Mouse (Mus musculus) gastrocnemius, adult 18-20 months (tissue): Measurements from ENCODE around the gene Tmem210. TPM values are rescaled to one million over a fixed set of nuclear protein-coding genes. Genes with fewer than 3 reads are reported as not detected.

ENCODE experiments used
- DNase-seq: peaks from one replicate; pipeline ENCODE4 v3.0.0; 2021; ENCODE audit warnings: low spot score
- total RNA-seq, 2 experiments: library from RNA; stranded (reverse); gene quantifications; 2 replicates each; pipeline ENCODE4 v1.2.3; 2021

Tmem210 gene
- total RNA-seq, 2 experiments from 2014 or later, result not detected

DNA sequence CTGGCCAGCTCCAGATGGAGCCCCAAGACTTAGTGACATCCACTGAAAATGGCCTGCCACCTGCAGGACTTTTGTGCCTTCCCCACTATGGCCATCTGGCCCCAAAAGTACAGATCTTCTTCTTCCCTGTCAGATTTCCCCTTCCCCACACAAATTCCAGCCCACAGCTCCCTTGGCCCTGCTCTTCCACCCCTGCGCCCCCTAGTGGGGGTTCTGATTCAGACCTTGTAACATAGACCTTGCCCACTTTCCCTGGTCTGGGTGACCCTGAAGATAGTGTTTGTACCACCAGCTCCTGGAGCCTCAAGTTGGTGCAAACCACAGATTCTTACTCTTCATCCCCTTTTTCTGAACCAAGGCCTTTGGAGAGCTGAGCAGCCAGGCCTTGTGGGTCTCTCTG is 4.9 kb downstream of the Tmem210 start:
- peak; percentile 75 for DNase-seq

DNA sequence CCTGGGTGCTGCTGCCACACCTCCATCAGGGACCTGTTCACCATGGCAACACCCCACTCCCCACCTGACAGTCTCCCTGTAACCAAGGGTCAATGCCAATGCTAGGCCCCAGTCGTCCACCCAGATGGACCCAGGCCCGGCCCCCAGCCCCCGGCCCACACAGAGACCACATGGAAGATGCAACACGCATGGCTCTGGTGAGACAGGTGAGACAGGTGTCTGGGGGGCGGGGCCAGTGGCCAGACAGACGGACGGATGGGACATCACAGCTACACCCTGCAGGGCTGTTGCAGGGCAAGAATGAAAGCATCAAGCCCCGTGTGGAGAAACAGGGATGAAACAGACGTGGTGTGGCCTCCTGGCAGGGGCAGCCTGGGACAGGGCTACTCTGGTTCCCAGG is 5.8 kb downstream of the Tmem210 start:
- no peak for DNase-seq

- no peak for DNase-seq
These were observed 9.1 kb downstream of the Tmem210 start for GRCm38 (mm10) chr2:25297093-25297492.

GRCm38 (mm10) chr2:25298046-25298445 is 10.1 kb downstream of the Tmem210 start:
- DNase-seq, result no peak

- no peak for DNase-seq
These were observed 15.5 kb downstream of the Tmem210 start for GRCm38 (mm10) chr2:25303452-25303851.

DNA sequence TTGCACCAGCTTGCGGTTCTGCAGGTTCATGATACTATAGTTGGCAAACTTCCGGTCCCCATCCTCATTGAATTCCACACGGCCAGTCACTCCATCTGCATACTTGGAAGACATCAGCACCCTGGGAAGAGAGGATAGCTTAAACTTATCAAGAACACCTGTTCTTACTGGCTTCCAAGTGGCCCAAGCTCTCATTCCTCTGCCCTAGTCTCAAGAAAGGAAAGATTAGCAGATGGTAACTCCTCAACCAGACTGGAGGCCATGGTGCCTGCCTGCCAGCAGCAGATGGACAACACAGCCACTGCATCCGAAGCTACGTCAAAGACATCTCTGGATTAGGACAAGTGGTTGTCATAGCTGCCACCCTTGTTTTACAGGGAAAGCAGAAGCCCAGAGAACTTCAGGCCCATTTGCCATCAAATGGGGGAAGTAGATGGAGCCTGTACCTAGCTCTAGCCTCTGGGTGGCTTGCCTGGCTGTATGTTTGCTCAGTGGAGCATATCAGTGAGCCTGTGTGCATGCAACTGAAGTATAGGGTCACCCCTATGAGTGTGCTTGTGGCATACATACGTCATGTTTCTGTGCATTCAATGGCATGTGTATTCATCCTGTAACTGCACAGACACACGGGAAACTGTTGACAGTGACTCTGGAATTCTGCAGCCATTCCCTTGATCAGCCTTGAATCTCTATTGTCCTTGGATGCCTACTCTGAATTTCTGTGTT is 16.1 kb downstream of the Tmem210 start:
- no peak for DNase-seq

DNA sequence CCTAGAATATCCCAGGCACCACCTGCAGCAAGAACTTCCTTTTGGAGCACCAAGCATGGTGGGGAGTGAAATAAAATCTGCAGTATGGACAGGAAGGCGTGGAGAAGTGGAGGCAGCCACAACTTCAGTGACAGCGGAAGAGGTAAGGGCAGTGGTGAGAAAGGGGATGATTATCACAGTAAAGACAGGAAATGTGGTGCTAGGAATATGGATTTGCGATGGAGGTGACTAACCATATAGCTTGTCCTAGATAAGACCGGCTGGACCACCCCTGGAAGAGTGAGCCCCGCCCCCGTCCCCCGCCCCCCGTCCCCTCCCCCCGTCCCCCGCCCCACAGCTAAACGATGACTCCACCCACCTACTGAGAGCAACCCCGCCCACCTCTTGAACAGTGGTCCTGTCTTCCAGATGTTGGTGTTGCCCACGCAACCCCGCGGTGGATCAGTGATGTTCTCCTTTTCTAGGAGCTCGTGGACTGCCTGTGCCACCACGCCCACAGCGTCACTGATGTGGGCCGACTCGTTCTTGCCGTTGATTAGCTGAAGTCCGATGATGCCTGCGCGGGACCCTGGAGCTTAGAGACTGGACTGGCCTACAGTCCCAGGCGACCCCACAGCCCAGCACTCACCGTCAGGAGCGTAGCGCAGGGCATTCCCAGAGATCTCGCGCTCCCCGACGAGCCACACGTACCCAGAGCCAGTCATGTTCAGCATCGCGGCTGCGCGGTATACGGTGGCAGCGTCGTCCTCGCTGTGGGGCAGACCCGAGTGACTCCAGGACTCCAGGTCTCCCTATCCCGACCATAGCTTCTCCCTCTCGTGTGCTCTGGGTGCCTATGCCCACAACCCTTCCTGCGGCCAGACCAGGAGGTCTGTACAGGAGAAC is 17.0 kb downstream of the Tmem210 start:
- DNase-seq, result no peak

GRCm38 (mm10) chr2:25305587-25306359 is 17.8 kb downstream of the Tmem210 start:
- DNase-seq, result no peak

DNA sequence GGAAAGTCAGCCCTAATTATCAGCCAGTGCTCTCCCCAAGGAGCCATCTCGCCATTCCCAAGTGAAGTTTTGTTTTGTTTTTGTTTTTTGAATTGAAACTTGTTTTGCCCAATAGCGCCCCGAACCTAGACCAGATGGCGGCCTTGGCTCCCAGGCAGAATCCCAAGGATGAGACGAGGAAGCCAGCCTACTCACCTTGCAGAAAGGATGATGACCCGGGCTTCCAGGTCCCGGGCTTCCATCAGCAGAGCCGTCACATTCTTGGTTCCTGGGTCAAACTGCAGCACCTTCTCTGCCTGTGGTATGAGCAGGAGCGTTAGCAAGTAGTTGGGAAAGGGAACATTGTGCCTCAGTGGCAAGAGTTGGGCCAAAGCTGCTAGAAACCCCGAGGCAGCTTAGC is 22.2 kb downstream of the Tmem210 start:
- no peak for DNase-seq

DNA sequence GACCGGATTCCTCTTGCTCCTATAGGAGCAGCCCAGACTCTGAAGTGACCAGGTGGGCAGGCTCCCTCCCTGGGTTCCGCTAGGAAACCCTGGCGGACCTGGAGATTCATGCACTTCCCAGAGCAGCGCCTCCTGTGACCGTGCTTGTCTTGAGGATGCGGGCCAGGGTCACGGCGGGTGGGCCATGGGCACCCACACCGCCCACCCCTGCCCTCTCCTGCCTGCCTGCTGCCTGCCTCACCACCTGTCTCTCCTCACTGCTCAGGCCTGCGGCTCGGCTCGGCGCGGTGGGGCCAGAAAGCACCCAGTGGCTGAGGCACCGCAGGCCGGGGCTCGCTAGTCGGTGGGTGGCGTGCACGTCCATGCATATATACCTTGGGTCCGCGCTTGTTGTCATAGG is 23.0 kb downstream of the Tmem210 start:
- DNase-seq, result no peak

GRCm38 (mm10) chr2:25311491-25311891 is 23.5 kb downstream of the Tmem210 start:
- no peak for DNase-seq

DNA sequence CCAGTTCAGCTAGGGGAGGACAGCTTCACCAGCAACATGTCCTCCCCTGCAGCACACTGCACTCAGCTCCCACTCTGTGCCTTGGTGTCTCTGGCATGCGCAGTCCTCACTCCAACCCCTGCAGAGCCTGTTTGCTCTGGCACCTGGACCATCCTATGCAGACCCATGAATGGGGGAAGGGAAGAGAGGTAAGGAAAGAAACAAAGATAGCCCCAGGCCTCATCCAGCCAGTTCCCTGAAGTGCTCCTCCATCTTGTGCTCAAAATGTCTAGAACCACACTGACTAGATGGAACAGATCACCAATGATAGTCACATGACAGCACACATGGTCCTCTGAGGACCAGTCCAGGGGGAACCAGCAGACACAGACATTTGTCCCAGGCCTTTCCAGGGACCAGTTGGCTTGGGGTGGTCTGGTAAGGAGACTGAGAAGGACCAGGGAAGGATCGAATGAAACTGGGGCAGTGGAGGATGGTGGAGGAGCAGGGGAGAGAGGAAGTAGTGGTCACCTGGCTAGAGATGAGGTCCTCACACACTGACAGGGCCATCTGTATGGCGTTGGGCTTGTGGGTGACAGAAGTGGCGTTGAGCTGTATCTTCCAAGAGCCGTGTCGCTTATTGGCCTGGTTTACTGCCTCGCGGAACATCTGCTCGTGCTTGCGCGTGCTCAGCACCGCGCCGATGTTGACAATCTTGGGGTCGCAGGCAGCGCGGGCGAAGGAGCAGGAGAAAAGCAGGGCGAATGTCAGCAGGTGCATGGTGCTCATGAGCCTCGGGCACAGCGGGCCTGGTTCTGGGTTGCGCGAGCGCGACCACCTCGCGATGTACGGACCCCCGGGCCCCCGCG is 30.4 kb downstream of the Tmem210 start:
- DNase-seq, result no peak

GRCm38 (mm10) chr2:25318971-25319773 is 31.2 kb downstream of the Tmem210 start, which contains the start of gene Grin1:
Gene Grin1, minus strand, starts transcription at chr2:25319187.
- peak; percentile 28 for DNase-seq

DNA sequence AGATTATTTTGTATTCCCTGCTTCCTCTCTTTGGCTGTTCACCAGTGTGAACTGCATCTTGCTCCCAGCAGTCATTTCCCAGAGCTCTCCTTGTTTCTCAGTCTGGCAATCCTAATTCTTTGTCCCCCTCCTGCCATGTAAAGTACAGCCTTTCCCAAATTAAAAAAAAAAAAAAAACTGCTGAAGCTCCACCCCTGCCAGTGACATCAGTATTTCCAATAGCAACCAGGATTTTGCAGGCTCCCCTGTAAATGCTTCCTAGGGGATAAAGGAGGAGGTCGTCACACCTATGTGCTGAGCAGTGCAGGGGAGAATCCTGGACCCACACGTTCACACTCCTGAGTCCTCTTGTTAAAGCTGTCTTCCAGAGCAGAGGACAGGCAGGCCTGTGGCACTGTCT is 32.1 kb downstream of the Tmem210 start:
- DNase-seq, result no peak

DNA sequence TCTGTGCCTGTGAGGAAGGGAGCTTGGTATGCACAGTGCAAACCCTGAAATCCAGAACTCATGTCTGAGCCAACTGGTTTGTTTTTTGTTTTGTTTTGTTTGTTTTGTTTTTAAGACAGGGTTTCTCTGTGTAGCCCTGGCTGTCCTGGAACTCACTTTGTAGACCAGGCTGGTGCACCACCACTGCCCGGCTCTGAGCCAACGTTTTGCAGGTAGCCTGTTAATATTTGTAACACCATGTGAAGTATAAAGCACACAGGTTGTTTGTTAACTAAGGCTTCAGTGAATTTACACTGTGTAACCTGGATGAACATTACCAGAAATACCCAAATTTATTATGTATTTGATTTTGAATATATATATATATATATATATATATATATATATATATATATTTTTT is 38.1 kb downstream of the Tmem210 start:
- DNase-seq, result no peak

GRCm38 (mm10) chr2:25328440-25328839 is 40.5 kb downstream of the Tmem210 start:
- peak; percentile 18 for DNase-seq

DNA sequence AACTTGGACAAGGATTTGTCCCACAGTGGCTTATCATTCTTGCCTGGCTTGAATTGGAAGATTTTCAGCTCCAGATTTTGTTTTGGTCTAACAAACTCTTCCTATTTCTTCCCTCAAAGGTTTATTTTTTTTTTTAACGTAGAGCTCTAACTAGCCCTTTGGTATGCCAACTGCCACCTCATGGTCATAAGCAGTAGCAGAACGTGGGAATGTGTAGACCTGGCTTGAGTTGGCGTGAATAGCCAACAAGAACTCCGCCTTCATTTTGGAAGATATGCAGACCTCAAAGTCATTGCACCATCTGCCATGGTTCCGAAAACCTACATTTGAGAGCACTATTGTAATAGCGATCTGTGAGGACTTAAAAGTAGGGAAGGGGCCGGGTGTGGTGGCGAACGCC is 43.5 kb downstream of the Tmem210 start:
- no peak for DNase-seq

DNA sequence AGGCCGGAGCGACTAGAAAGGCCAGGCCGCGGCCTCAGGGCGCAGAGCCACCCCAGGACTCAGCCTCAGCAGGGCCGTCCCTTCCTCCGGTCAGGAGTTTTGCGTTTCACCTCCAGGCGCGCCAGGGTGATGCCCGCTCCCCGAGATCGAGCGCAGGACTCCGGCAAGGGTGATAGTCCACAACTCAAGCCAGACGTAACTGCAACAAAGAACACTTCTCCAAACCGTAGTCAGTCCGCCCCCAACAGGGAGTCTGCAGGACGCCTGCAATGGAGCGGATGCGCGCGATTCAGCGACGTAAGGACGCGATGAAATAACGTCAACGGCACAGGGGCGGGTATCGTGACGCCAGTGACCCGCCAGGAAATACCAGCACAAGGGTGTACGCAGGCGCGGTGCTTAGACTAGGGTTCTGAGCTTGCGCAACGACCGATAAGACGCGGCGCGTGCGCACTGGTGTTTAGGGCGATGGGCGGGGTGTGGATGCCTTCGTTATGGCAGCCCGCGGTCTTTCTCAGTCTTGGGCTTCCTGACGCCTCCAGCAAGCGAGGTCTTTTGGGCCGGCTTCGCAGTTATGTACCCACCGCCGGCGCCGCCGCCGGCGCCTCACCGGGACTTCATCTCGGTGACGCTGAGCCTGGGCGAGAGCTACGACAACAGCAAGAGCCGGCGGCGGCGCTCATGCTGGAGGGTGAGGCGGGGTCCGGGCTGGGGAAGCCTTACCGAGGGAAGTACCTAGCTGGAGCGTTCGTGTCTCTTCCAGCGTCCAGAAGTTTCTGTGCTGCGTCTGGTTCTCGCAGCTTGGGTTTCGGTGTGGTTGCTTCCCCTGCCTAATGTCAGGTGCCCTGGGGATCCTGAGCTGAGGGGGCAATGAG is 44.6 kb downstream of the Tmem210 start, which contains the start of gene Man1b1:
Gene Man1b1, plus strand, starts transcription at position 53 of the 875 bp plus-strand sequence.
- peak; percentile 99 for DNase-seq

- no peak for DNase-seq
These were observed 45.6 kb downstream of the Tmem210 start for GRCm38 (mm10) chr2:25333569-25333968.
